Comparison of ENCODE assay signal across 7 mouse cellular contexts in the genomic region with DNA sequence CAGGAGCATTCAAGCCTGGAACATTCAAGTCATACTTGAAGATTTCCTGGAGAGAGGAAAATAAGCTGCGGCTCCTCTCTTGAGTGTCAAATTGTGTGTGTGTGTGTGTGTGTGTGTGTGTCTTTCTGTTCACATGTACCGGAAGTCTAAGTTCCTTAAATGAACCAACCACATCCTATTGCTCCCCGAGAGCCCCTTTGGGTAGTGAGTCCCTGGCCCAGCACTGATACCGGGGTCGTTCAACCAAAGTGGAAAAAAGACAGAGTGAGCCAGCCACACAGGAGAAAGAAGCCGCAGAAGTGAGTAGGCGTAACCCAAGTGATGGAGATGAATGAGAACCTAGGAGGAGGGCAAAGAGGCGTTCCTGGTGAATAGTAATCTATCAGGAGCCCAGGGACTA. TPM values are rescaled to one million over a fixed set of nuclear protein-coding genes. Genes with fewer than 3 reads are reported as not detected.
DNase-seq lines count a peak whose midpoint lies in the region; ATAC-seq and TF ChIP-seq lines count a peak whose summit lies in the region.

No protein-coding gene starts in this region.

- H3K27ac ChIP-seq in lung, embryonic 16.5 days (ENCODE audit: low read length), result no peak overlapping the region
- no peak overlapping the region for H3K27ac ChIP-seq in brown adipose tissue, adult 24 weeks (replicated peaks; ENCODE audit: low read depth, low read length)
- H3K27ac ChIP-seq in intestine, embryonic 16.5 days (ENCODE audit: low read length), result no peak overlapping the region
- peak overlapping the region; percentile 56 for H3K27ac ChIP-seq in spleen, adult 2 months (ENCODE audit: insufficient read depth, low read length)

- peaks cover 15% of the 10 kb centered on the region for H3K4me1 ChIP-seq in lung, embryonic 16.5 days (replicated peaks; ENCODE audit: control insufficient read depth, insufficient read depth, low read length)
- H3K4me1 ChIP-seq in brown adipose tissue, adult 24 weeks (ENCODE audit: control insufficient read depth, insufficient read depth, insufficient read length, low read length), result peaks cover 3% of the 10 kb centered on the region; the same call in 1 of the 2 replicates
- peaks cover 13% of the 10 kb centered on the region for H3K4me1 ChIP-seq in intestine, embryonic 16.5 days (ENCODE audit: control insufficient read depth, insufficient read depth, low read length)
- H3K4me1 ChIP-seq in spleen, adult 2 months (ENCODE audit: control insufficient read depth, insufficient read depth, insufficient read length), result peaks cover 9% of the 10 kb centered on the region

- TF ChIP-seq POLR2A in spleen, adult 2 months (IDR thresholded peaks at IDR 0.05; ENCODE audit: low read depth, low read length), result no peak

- H3K9ac ChIP-seq in lung, embryonic 16.5 days (ENCODE audit: low read length), result peak overlapping the region; percentile 74; the same call in 1 of the 2 replicates
- H3K9ac ChIP-seq in intestine, embryonic 16.5 days (ENCODE audit: low read depth, low read length), result peak overlapping the region; percentile 86

- H3K4me2 ChIP-seq in lung, embryonic 16.5 days (ENCODE audit: low read depth, low read length), result peak overlapping the region; percentile 75
- H3K4me2 ChIP-seq in intestine, embryonic 16.5 days (ENCODE audit: low read depth, low read length), result peak overlapping the region; percentile 76

- DNase-seq in lung, postnatal 4 days, result no peak
- DNase-seq in spleen, adult 2 months (ENCODE audit: low read depth in 1 of 2, low spot score in 2 of 2), result peak; percentile 51 to 67
- DNase-seq in urinary bladder, postnatal 14 days (ENCODE audit: low spot score), result no peak
- no peak for DNase-seq in left cerebral cortex, adult 8-10 months (ENCODE audit: low spot score in 2 of 2)

- H3K4me3 ChIP-seq in lung, embryonic 16.5 days (ENCODE audit: low read length), result peak overlapping the region; percentile 61
- peak overlapping the region; percentile 54; the same call in 1 of the 2 replicates for H3K4me3 ChIP-seq in brown adipose tissue, adult 24 weeks (ENCODE audit: insufficient read depth, low read depth, low read length)
- H3K4me3 ChIP-seq in intestine, embryonic 16.5 days (ENCODE audit: low read length), result peak overlapping the region; percentile 67
- H3K4me3 ChIP-seq in spleen, adult 2 months (ENCODE audit: extremely low read depth, insufficient read depth, insufficient read length), result peak overlapping the region; percentile 60; the same call in 1 of the 2 replicates

- WGBS in lung, embryonic 16.5 days, result 38% methylated on average over 8 of the region's 8 CpGs
- WGBS in intestine, embryonic 16.5 days, result 48% methylated on average over 8 of the region's 8 CpGs
- 2% methylated on average over 8 of the region's 8 CpGs for WGBS in spleen, adult 2 months

- H3K27me3 ChIP-seq in lung, embryonic 16.5 days (ENCODE audit: control insufficient read depth, insufficient read depth, low read depth, low read length), result peaks cover 36% of the 10 kb centered on the region
- no peaks in the 10 kb centered on the region for H3K27me3 ChIP-seq in intestine, embryonic 16.5 days (replicated peaks; ENCODE audit: control insufficient read depth, insufficient read depth, low read length)
- H3K27me3 ChIP-seq in spleen, adult 2 months (ENCODE audit: control insufficient read depth, insufficient read depth, low read length), result 0 out of 2 replicates have a peak, but pooled peaks cover 2% of the 10 kb centered on the region

- no peaks in the 10 kb centered on the region for H3K9me3 ChIP-seq in lung, embryonic 16.5 days (ENCODE audit: control insufficient read depth, low read length)
- no peaks in the 10 kb centered on the region for H3K9me3 ChIP-seq in intestine, embryonic 16.5 days (ENCODE audit: control insufficient read depth, low read length)

- TF ChIP-seq CTCF in spleen, adult 2 months (IDR thresholded peaks at IDR 0.05; ENCODE audit: extremely low read depth, insufficient read depth, insufficient read length, insufficient replicate concordance), result no peak

- ATAC-seq in lung, embryonic 16.5 days (ENCODE audit: low read depth), result no peak
- ATAC-seq in intestine, embryonic 16.5 days, result no peak

- H3K36me3 ChIP-seq in lung, embryonic 16.5 days (ENCODE audit: control insufficient read depth, insufficient read depth, low read length), result no peaks in the 10 kb centered on the region
- H3K36me3 ChIP-seq in intestine, embryonic 16.5 days (ENCODE audit: control insufficient read depth, insufficient read depth, low read length), result no peaks in the 10 kb centered on the region
- H3K36me3 ChIP-seq in spleen, adult 2 months (ENCODE audit: control insufficient read depth, insufficient read depth, low read length), result no peaks in the 10 kb centered on the region

RNA-seq across cellular contexts. Expression of gene St14, which starts 1.7 kb away (rescaled TPM):
- polyA plus RNA-seq in lung, embryonic 16.5 days (2015; fragmentation: Nextera tagmentation; extraction: Ambion mirVana), result 58.3 and 58.6 TPM in 2 replicates
- polyA plus RNA-seq in brown adipose tissue, adult 24 weeks (2012; ENCODE audit: insufficient read depth, insufficient read length, missing spikeins), result 0.71 TPM in 1 of 2 replicates, not detected in the other
- 91.4 and 96.6 TPM in 2 replicates for polyA plus RNA-seq in intestine, embryonic 16.5 days (2015; fragmentation: Nextera tagmentation; extraction: Ambion mirVana)
- 12.9 and 15.9 TPM in 2 replicates for polyA plus RNA-seq in spleen, adult 2 months (2012; rRNA removed)
- total RNA-seq in left cerebral cortex, adult 8-10 months (2022), result 1 to 10 TPM in 3 of 4 experiments, under 1 TPM in 1; 0.96 to 9.2 (median 4.0) TPM

Comparison
In these comparisons a context has a peak if more than half of its experiments do, and no peak if none do; other contexts are left out.
1. DNase-seq: peak in spleen, adult 2 months (2 of 2); none in lung, postnatal 4 days (0 of 2), urinary bladder, postnatal 14 days (single experiment) and left cerebral cortex, adult 8-10 months (0 of 2).
2. Peak in every context shown above with its lines, with median percentiles within 50 percentile points of each other: H3K4me3 ChIP-seq.